Mouse (Mus musculus) cerebellum, postnatal 14 days (tissue): ENCODE results near the gene Sox5.
A peak's percentile ranks its signal among the peaks of the same experiment; 100 is the strongest.
"Not testable (repeated sequence)": the region's sequence is repeated elsewhere in the genome, so short reads cannot be mapped to it uniquely, and the experiment has no call there.

Source experiments
- DNase-seq, 2 experiments: peaks; one replicate each; pipeline ENCODE4 v3.0.0; 2021; ENCODE audit warnings: mixed read lengths in 2 of 2

The Sox5 gene

DNA sequence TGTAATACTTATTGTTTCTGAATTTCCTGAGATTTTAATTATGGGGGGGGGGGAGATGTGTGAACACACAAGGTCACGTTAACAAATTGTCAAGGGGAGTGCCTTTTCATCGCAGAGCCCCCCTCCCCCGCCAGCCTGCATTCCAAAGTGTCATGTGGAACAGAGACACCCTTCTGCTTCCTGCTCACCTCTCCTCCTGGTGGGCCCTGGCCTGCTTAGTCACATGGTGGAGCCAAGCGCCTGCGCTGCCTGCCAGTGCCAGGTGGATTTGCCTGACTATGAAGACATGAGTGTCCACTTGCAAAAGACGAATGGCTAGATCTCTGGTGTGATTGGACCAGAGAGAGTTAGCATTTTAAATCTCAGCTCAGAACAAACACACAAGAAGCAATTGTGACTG, 462.1 kb downstream of the Sox5 start:
- peak; percentile 76 to 78 for DNase-seq

DNA sequence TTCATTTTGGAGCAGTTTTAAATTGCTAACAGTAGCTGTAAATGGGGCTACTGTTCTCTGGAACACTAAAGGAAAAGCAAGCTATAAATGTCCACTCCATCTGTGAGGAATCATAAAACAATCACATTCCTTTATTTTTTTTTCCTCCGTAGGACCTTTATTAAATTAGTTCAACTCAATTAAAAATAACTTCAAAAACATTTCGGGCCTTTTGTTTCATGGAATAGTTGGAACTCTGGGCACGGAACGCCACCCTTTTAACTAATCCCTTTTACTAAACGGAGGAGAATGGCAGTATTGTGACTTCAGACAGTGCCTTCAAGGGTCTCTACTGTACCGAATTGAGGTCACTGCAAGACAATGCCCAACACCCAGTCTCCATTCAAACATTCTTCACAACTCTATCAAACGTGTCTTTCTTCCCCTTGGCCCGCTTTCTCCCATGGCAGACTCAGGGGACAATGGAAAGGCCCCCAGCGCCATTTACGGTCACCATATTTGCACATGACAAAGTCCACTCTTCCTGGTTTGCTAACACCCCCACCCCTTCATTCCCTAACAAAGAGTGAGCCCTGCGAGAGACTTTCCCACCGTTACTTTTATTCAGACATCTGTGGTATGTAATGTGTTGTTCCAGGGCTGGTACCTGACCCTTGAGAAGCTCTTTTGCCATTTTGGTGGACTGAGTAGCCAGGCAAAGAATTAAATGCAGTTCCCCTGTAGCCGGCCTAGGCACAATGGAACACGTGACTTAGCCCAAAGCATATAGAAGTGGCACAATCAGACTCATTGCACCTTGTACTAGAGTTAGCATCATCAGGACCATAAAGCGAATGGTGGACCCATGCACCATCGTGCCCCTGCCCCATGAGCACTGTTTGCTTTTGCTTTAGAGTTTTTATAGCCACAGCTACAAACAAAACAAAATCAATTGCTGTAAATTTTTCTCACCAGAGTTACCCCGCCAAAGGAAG, 468.7 kb downstream of the Sox5 start:
- DNase-seq = no peak

DNA sequence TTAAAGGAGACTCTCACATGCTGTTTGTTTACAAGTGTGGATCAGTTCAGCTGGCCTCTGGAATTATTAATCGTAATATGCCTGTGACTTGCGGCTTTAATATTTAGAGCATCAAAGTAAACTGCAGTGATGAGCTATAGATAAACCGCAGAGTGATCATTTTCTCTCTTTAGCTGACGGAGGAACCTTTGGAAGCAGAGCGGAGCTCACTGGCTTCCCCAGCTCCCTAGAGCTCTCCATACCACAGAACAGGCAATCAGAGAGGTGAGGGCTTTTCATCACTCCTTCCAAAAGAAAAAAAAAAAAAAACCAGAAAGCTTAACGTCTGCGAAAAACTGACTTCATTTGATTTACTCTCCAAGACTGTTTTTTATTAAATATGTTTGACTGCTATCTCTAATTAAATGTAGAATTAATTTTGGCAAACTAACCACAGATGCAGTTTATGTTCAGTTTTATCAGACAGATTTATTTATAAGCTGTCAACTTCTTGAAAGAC, 469.4 kb downstream of the Sox5 start:
- DNase-seq = no peak

DNA sequence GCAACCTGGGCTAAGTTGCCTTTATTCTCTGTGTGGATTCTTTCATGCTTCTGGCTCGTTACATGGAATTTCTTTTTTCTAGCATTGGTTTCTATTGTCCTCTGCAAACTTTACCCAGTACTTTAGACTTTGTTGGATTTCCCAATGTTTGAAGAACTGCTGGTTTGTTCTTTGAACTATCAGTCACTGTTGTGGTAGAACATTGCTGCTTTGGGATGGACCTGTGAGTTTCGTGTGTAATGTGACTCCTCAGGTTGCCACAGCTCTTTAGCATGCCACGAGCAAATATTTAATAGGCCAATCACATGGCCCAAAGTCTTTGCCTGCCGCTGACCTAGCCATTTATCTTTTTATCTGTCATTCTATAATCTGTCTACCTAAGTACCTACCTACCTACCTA, 470.0 kb downstream of the Sox5 start:
- no peak for DNase-seq

DNA sequence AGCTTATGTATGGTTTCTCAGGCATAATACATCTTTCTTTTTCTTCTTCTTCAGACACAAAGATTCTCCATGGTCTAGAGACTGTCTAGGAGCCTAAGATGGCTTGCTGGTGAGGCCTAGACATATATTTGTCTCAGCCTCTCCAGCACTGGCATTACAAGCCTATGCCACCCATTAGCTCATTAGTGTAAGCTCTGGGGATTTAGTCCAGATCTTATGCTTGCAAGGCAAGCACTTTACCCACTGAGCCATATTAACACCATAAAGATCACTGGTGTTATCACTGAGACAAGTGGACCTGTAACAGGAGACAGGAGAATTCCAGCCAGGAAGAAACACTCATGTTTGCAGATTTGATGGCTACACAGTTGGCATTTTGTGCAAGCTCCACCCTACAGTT, 472.6 kb downstream of the Sox5 start:
- DNase-seq = no peak

DNA sequence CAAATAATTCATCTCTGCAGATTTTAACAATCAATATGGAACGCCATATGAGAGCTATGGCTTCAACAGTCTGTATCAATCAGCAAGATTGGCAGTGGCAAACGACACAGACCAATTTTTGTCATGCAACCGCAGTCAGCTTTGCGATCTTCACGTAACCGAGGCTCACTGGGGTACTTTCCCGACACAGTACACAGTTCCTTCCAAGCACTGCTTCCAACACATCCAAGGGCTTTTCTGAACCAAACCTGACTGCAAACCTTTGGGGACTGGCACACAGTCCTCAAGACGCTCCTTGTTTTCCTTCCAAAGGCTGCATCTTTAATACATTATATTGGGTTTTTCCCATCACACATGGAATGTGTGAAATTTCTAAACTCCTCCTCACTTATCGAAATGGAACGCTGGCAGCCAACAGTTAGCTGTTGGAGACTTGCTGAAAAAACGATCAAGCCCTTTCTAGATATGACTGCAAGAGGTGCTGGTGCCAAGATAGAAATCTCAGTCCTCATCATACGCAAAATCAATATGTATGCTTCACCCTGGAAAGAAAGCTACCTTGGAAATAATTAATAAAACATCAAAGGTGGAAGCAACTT, 474.1 kb downstream of the Sox5 start:
- no peak for DNase-seq

DNA sequence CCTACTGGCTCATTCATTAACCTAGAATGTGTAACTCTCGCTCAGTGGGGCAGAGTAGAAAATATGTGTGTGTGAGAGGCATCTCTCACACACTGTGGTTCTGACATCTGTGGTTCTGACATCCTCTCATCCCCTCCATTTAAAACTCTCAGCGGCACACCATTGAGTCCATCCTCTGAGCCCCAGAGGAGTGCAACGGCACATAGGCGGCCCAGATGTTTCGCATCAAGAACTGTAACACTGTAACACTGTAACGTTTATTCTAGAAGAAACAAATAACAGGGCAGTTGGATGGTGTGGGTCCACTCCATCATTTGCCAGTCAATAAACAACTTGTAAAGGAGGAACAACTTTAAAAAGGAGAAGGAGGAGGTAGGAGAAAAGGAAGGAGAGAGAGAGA, 479.0 kb downstream of the Sox5 start:
- DNase-seq = no peak

DNA sequence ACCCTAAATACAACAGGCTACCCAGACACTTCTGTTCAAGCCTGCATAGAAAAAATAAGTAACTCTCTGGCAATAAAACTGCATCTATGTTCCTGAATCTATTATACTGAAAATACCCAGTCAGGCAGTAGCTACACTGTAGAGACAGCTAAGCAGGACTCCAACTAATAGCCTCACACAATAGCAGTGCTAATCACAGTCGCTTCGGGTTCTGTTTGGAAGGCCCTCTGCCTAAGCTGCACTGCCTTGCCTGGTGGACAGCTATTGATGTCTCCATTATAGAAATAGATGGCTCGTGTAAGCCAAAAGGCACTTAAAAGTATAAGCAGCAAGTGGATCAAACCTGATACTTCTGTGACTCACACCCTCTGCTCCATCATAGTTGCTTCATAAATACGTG, 480.7 kb downstream of the Sox5 start:
- no peak for DNase-seq

DNA sequence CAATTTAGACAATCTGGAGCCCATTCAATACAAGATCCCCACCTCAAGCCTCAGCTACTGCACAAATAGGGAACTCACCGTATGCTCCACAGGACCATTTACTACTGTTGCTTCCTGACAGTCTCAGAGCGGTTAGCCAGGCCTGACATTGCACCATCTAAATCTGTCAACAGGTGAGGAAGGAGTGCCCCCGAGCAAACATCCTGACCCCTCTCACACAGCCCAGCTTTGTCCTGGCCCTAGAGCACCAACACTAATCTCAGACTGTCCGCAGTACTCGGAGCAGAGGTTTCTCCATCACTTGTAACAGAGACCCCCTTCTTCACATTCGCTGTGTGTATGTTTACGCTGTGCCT, 482.3 kb downstream of the Sox5 start:
- DNase-seq = no peak

DNA sequence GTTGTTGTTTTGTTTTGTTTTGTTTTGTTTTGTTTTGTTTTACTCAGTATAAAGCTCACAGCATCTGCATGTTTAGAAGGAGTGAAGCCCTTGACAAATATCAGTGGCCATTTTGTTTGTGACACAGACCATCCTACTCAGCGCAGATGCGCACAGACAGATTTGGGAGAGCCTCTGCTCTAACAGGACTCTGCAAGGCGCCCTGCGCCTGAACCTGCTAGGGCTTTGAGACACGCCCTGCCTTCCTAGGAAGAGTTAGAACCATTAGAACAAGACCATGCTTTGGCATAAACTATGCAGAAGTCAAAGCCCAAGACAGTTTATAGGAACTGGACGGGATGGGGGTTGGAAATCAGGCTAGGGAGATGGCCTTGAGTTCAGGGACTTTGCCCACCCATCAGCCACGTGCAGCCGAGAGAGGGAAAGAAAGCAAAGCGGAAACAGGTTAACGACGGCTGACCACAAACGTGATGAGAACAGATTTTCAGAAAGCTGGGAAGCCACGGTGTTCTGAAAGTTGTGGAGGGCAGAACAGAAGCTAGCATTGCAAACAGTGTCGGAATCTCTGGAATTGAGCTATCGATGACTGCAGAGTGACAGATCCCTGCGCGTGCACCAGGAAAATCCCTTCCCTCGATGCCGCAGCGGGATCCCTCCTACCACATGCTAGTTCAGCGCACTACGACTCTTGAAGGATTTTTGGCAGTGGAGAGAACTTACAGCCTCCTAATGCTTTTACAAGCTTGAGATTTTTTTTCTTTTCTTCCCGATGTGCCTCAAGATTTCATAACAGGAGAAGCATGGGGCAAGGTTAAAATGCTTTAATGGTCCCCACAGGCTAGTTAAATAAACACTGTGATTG, 482.9 kb downstream of the Sox5 start:
- no peak for DNase-seq

DNA sequence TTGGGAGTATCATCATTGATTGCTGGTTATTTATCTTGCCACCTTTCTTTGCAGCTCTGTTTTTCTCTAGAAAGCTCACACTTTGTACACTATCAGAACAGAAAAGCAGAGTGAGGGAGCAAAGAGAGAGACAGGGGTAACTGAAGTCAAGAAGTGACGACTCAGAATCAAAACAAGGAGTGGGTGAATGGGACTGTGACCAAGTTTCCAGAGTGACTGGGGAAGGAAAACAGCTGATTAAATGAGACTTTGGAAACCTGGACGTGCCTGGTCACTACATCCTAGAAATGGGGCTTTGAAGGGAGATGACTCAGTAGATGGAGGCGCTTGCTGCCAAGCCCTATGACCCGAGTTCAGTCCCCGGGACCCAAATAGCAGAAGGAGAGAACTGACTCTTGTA, 483.9 kb downstream of the Sox5 start:
- DNase-seq = no peak

DNA sequence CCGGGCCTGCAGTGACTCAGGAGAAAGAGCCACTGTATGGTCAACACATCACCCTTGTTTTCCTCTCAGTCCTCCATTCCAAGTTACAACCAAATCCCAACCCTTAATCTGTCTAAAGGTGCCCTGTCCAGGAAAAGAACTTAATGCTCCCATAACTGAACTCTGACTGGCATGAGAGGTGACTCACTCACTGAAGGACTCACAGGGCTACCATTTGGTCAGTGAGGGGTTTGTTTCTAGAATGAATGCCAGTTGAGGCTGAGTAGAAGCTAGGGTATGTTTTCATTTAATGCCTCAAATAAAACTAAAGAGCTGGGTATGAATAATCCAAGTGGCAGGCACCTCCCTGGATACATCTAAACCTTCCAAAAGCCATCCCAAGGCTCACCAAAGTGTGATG, 484.6 kb downstream of the Sox5 start:
- no peak for DNase-seq

DNA sequence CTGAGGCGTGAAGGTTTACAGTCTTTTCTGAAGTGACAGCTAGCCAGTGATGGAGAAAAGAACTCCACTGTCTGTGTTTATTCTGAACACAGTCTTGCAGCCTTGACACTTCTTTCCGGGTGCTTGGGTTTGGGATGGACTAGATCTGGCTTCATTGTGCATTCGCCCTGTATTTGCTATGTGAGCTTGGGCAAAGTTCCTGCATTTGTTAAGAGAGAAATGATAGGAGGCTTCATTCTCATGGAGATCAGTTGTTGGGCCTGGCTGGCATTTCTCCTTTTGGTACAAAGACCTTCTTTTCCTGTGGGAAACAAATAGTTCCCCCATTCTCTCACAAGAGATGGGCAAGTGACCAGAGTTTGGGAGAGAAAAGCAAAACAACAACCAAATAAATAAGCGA, 490.3 kb downstream of the Sox5 start:
- DNase-seq = no peak

DNA sequence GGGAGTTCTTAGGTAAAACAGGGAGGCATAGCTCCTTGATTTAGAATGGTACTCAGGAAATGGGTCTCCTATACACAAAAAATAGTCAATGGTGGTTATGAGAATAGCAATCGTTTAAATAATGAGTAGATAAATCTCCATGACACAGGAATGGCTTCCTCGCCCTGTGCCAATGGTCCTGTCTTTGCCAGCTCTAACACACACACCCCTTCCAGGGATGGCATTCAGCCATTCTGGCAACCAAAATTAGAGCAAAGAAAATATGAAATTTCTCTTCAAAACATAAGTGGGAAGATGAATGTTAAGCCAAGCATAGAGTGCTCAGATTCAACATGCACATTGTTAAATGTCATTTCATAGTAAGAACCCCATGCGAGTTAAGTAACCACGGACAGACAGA, 495.7 kb downstream of the Sox5 start:
- peak; percentile 74 to 79 for DNase-seq

DNA sequence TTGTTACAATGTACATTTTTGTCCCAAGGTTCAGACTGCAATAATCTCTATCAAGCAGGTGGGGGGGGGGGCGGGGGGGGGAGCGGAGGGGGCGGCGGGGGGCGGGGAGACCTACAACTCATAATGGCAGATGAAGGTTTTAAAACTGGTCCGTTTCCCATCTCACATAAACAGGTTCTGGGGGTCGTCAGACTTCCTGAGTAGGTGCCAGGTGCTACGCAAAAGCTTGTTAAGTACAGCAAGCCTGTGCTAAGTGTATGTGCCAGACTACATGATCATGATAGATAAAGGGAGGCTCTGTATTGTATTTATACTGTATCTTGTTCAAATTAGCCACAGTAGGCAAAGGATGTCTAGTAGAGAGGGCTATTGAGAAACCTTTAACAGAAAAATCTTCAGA, 498.6 kb downstream of the Sox5 start:
- peak; percentile 46 to 57 for DNase-seq

DNA sequence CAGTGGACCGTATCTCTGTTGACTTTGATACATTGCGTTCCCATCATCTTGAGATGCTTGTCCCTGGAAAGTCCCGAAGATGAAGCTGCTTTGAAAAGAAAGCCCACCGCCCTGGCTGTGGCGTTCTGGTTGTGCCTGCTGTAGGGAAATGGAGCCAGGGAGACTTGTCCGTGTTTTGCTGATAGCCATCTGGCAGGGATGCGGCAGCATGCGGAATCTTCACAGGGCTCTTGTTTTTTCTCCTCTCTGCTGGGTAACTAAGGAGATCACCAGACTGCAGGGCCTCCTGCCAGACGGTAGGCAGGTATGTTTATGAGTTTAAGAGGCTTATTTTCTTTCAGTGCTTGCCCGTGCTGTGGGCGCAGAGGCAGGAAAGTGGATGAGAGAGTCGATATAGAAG, 499.0 kb downstream of the Sox5 start:
- DNase-seq = peak; percentile 87 to 88

DNA sequence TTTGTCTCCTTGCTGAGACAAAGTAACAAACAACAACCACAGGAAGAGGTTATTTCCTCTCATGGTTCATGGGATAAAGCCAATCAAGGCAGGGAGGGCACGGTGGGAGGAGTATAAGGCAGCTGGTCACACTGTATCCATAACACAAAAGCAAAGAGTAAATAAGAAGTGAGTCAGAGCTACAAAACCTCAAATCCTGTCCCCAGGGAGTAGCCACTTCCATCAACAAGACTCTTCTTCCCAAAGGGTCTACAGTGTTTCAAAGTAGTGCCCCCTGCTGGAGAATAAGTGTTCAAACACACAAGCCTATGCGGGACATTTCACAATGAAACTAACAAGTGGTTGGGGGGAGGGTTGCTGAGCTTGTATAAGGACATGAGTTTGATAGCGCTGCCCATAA, 500.1 kb downstream of the Sox5 start:
- DNase-seq = no peak

DNA sequence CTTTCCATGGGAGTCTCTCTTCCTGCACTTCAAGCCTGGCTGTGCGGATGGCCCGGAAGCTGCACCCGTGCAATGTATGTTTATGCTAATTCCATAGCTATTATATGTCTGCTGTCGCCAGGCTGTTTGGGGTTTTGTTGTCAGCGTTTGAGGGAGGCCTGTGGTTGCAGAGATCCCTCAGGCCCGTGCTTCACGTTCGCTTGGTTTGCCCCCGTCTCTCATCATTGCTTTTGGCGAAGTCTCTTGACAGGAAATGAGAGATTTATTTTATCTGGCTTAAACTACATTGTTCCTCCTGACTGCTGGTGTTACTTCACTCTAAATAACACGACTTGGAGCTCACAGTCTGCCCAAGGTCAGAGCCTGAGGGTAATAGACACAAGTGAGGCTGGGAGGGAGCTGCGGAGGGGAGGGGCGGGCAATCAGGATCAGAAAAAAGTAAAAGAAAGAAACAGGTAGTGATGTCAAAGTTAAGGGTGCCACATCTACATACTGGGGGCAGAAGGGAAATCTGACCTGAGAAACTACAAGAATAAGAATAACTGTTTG, 503.2 kb downstream of the Sox5 start:
- no peak for DNase-seq

DNA sequence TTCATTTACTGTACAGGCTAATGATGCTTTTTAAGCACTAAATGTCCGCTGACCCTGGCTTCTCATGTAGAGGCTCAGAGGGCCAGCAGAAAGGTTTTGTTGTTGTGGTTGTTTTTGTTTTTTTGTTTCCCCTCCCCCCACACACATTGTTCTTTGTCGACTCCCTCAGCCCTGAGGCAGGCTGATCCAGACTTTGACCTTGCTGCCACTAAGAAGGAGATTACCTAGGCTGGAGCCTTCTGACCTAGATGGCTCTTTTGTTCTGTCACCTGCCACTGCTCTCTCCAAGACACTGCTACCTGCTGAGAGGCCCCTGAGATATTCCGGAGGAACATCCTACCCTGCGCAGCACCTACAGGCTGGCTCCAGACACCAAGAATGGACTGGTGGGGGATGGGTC, 508.4 kb downstream of the Sox5 start:
- DNase-seq = not testable (repeated sequence)

DNA sequence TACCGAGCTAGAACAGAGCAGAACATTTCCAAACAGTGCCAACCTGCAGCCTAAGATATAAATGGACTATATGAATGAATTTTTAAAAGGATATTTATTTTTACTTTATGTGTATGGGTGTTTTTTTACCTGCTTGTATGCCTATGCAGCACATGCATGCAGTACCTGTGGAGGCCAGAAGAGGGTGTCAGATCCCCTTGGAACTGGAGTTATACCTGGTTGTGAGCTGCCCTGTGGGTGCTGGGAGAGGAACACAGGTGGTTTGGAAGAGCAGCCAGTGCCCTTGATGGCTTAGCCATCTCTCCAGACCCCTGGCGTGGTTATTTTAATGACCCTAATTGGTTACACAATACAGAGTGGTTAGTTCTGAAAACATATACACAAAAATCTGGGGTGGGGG, 510.5 kb downstream of the Sox5 start:
- DNase-seq = peak in 1 of 2 experiments; percentile 43

DNA sequence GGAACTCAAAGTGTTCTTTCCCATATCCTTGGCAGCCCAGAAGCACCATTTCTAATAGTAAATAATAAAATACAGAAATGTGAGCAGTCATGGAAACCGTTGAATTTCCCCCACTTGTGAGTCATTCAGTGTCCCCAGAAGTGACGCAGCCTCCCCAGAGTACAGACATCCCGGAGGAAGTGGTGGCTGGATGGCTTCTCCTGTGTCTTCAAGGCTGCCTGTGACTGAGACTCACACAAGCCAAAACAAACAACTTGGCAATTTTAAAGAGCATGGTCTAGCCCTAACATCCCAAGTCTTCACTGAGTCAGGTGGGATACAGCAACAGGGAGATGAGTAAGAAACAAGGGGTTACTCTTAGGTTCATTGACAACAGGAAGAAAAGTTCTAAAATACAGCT, 511.5 kb downstream of the Sox5 start:
- DNase-seq = no peak

DNA sequence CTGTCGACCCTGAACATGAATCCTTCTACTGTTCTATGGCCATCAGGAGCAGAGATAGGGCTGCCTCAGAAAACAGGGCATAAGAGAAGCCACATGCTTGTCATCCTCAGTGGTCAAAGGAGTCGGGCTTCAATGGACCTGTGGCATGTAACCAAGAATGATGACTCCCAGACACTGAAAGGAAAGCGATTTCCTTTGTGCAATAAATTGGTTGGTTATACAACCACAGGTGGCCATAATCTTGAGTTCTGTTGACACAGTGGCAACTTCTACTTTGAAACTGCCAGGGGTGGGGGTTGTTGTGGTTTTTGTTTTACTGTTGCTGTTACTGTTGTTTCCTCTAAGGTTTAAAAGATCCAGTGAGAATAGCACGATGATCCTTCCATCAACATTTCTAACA, 512.1 kb downstream of the Sox5 start:
- no peak for DNase-seq

DNA sequence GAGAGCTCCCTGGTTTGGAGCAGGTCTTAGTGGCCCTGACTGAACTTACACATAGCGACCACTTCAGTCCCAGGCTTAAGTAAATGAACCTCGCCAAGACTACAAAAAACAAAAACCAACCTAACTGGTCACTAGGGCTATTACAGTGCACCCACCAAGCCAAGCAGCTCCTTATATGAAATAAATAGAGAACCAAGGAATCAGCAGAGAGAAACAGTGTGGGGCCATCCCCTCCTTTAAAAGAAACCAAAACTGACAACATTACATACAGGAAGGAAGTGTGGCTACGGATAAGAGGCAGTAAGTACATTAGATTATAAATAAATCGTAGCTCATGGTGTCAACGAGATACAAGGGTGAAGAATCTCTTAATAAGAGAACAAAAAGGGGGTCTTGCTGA, 516.0 kb downstream of the Sox5 start:
- DNase-seq = no peak
